Mouse (Mus musculus) left cerebral cortex, postnatal 25 days (tissue): ENCODE data around the gene Gnb5. TPM values are rescaled to one million over a fixed set of nuclear protein-coding genes. Genes with fewer than 3 reads are reported as not detected.

ENCODE experiments used
- total RNA-seq, 2 experiments: library from RNA; stranded (reverse); gene quantifications; 2 replicates each; pipeline ENCODE4 v1.2.3; 2021

Gene Gnb5
- total RNA-seq, 2 experiments from 2014 or later, result 151 to 154 TPM

Other genes starting within 250 kb of the Gnb5 start
- 100 to 1,000 TPM; 289 to 293 TPM for gene Myo5a, start 235.3 kb upstream of the Gnb5 start, total RNA-seq
- 1 to 10 TPM; 3.0 to 4.2 TPM for gene Myo5c, start 74.3 kb upstream of the Gnb5 start, total RNA-seq
- gene Bcl2l10, start 41.5 kb downstream of the Gnb5 start, total RNA-seq, result not detected
- gene Mapk6, start 103.7 kb downstream of the Gnb5 start, total RNA-seq, result 10 to 100 TPM; 73.1 to 74.8 TPM
- gene Leo1, start 135.2 kb downstream of the Gnb5 start, total RNA-seq, result 10 to 100 TPM; 25.5 to 29.1 TPM